Mouse (Mus musculus) urinary bladder, postnatal 10 days (tissue): Measurements from ENCODE around the gene Scaf4.

ENCODE experiments used
- DNase-seq: peaks from one replicate; pipeline ENCODE4 v3.0.0; 2022; ENCODE audit warnings: low spot score

The Scaf4 gene

DNA sequence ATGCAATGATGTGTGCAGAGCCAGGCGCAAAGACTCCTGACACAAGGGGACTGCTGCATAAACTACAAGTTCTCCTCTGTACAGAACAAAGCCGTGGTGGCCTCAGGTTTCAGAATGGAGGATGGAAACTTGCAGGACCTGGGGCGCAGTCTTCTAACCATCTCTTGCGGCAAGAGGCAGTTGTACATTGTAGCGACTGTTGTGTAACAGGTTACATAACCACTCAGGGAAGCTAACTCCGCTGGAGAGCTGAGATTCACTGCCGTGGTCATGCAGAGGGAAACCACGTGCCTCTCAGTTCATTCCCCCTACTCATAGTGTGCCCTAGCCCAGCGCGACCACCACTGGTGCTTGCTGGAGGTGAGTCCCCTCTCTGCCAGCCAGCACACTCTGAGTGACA lies 85.1 kb downstream of the Scaf4 start:
- DNase-seq, result no peak

DNA sequence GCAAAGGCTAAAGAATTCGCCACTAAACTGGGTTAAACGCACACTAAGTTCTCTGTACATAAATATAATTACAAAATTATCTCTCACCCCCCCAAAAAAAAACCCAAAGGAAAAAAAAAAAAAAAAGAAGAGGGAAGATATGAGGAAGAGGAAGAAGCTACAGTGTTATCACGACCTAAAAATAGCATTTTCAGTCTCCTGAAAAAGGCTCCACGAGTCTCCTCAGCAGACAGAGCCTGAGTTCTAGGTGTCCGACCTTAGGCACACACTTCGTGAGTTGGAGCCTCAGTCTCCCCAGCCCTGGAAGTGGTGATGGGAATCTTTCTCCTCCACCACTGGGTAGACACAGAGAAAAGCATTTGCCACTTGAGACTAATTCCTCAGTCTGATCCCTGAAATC lies 85.7 kb downstream of the Scaf4 start:
- no peak for DNase-seq

DNA sequence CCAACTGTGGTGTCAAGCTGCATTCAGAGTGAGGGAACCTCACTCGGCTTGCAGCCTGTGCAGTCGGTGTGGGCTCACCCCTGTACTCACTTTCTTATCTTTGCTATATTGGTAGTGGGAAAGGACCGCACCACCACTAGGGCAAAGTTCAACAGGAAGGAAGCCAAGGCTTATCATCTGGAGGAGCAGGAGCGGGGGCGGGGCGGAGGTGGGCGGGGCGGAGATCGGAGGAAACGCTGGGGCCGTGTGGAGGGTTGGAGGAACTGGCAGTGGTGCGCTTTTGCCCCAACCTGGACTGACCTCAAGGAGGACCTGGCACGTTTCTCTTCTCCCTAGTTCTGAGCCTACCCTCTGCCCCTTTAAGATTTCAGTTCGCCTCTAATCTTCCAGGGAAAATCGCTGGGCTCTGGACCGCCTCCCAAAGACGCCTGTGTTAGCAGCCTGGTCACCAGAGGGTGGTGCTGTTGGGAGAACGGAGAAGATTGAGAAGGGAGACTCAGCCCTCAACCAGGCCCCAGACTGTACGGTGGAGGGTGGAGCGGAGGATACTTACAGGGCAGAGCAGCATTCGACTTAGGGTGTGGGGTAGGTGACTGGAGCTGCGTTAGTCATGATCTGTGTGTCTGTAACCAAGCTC lies 86.8 kb downstream of the Scaf4 start:
- no peak for DNase-seq

DNA sequence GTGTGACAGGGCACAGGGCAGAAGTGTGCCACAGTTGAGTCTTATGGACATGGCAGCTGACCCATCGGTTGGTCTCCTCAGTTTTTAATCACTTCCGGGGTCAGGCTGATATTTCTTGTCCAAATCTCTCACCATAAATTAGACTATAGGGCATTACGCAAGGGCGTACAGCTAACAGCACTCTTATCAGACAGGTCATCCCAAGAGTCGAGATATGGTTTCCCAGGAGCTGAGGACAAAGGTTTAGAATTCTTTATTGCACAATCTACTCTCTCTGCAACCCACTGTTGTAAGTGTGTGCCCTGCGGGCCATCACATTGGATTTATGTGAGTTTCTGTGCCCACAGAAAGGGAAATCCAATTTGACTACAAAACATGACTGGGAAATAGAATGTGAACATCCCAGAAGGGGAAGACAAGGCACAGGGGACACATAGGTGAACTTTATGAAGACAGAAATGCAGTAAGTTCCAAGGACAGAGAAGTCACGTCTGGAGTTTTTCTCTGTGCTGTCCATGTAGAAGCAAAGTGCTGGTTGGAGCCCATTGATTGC lies 87.5 kb downstream of the Scaf4 start:
- no peak for DNase-seq

DNA sequence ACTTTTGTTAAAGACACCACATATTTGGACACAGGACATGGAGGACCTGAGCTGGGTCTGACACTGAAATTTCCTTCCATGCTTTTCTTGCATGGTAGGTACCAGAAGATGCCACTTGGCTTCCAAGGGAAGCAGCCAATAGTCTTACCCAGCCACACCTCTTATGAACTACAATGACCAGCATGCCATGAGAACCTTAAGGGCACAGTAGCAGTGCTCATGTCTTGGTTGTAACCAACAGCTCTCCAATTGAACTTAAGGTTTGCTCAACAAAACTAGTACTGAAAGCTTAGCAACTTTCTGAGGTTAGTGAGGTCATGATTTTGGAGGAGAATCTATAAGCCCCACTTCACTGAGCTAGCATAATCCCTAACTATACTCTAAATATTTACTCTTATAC lies 90.6 kb downstream of the Scaf4 start:
- no peak for DNase-seq

DNA sequence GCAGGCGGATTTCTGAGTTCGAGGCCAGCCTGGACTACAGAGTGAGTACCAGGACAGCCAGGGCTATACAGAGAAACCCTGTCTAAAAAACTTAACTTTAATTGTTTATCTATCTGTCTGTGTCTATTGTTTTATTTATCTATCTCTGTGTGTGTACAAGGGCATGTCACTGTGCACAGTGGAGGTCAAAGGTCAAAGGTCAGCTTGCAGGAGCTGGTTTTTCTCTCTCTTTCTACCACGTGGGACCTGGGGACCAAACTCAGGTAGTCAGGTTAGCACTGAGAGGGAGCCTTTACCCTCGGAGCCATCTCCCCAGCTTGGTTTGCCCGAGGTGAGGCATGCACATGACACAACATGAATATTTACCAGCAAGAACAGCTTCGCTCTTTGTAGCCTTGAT lies 93.0 kb downstream of the Scaf4 start:
- DNase-seq, result no peak

DNA sequence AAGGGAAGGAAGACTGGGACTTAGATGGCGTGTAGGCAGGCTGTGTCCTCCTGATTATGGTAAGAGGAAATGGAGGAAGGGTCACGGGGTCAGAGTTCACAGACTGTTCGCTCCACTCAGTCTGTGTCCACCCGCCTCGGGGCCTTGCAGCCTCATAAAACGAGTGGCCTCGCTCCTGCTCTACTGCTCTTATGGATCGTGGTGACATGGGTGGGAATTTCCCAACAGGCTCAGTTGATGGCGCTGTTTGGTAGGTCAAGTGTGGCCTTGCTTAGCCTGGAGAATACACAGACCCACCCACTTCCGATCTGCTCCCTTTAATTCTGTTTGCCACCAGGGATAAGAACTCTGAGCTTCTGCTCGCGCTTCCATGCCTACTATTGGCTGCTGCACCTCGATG lies 96.8 kb downstream of the Scaf4 start:
- DNase-seq, result no peak

DNA sequence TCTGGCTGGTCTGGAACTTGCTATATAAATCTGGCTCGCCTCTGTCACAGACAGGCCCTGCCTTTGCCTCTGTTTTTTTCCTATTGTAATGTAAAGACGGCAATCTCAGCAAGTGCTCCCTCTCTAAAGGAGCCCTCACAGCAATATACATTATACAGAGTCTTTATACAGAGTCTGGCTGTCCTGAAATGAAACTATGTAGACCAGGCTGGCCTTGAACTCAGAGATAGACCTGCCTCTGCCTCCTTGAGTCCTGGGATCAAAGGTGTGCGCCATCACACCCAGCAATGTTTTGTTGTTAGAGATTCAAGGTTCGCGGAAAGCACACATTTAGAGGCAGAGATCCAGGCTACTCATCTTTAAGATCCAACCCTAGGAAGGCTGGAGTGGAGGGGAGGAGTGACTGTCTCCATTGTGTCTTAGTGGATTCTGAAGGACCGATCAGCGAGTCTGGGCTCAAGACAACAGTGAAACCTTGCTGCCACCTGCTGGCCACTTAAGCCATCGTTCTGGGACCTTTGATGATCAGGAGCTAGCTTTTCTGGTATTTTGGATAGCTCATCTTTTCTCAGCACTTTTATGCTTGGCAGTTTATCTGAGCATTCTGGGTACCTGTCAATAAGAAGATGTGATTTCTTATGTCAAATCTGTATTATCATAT lies 98.2 kb downstream of the Scaf4 start:
- DNase-seq, result peak; percentile 36

DNA sequence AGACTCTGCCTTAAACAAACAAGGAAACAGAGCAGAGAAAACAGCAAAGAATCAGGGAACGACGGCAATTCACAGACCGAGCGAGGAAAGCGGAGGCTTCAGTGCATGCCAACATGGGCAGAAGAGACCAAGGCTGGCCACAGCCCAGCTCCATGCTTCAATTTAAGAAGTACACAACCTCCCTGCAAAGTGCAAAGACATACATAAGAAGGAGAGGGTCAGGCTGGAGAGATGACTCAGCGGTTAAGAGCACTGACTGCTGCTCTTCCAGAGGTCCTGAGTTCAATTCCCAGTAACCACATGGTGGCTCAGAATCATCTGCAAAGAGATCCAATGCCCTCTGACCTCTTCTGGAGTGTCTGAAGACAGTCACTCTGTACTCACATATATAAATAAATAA lies 100.2 kb downstream of the Scaf4 start:
- DNase-seq, result no peak

DNA sequence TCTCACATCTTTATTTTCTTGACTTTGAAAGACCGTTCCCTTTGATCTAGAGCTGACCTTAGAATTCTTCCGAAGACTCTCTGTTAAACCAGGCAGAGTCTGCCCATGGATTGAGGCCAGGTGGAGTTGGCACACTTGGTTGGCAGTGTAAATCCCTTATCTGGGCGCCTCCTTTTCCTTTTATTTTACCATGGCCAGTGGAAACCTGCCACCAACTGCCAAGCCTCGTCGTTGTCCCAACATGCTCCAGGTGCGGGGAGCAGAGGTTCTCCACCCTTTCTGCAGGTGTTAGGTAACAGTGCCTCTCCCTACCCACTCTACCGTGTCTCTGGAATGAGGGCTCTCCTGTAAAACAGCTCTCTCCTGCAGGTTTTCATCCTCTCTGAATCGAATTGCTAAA lies 102.6 kb downstream of the Scaf4 start:
- no peak for DNase-seq

DNA sequence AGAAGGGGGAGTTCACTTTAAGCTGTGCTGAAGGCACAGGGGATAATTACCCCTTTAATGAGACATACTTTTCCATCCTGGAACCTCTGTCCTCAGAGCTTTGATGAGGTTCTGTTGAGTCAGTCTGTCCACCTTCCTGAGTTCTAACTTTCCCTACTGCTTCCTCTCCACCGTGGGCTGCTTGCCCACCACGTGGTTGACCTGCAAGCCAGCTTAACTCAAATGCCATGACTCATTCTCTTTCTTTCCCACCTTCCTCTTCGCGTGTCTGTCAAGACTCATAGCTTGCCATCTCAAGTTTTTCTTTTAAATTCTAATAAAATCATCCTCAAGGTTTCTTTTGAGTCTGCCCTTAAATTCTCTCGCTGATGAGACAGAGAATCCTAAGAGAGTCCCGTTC lies 103.3 kb downstream of the Scaf4 start:
- no peak for DNase-seq

DNA sequence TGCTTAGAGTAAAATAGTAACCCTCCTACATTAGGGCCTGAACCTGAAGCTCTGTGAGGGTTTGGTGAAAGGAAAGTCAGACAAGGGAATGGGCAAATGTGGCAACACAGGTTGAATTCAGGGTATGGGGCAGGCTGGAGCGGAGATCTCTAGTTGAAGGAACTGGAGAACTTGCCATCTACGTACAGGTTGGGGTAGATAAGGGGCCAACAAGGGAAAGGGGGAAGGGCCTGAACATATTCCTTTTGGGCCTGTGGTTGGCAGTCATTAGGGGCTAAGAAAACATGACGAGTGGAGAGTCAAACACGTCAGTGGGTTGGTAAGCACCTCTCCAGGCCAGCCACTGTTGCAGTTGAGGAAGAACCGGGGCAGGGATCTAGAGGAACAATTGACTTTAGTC lies 104.4 kb downstream of the Scaf4 start:
- no peak for DNase-seq

DNA sequence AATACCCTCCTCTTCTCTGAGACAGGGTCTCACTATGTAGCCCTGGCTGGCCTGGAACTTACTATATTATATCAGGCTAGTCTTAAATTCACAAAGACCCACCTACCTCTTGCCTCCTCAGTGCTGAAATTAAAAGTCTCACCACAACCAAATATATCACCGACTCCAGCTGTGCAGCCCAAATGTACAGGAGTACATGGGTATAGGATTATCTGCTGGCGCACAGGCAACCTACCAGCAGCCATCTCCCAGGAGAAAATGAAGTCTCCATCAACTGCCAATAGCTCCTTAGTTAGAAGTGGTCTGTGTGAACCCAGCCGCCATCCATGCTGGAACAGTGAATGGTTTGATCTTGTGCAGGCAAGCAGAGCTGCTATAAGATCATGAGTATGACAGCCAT lies 105.9 kb downstream of the Scaf4 start:
- DNase-seq, result no peak

DNA sequence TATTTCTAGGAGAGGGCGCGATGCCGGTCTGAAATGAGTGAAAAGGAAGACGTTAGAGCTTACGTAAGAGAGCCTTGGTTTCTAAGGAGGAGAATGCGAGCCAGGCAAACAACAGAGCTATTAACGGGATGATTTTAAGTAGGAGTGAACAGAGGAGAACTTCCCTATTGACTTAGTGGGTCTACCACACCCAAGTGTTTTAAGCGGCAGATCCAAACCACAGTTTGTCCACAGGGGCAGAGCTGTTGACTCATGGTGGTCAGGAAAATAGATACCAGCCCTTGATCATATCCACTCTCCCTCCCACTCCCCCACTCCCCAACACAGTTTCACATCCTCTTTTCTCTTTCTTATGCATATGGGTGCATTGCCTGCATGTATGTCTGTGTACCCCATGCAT lies 106.9 kb downstream of the Scaf4 start:
- DNase-seq, result no peak

DNA sequence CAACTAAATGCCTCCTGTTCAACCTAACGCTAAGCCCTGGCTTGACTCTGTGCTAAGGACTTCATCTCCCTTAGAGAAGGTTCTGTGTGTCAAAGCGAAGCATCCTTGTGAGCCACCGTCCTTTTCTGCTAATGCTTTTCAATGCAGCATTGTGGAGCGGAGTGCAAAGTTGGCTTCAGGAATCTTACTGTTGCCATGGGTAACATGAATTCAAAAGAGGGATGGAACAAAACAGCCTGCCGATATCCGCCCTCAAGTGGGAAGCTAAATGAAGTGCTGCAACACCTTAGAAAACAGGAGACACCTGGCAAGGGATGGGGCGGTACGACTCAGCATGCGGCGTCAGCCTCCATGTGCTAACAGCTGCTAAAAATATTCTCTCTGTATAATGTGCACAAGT lies 107.8 kb downstream of the Scaf4 start:
- DNase-seq, result no peak
